Mouse (Mus musculus): ENCODE measurements around the gene Ank. TPM values are rescaled to one million over a fixed set of nuclear protein-coding genes. Genes with fewer than 3 reads are reported as not detected.
A peak's percentile ranks its signal among the peaks of the same experiment; 100 is the strongest.

The Ank gene
- polyA plus RNA-seq, 1 experiment from 2014 or later, result 17.9 TPM

DNA sequence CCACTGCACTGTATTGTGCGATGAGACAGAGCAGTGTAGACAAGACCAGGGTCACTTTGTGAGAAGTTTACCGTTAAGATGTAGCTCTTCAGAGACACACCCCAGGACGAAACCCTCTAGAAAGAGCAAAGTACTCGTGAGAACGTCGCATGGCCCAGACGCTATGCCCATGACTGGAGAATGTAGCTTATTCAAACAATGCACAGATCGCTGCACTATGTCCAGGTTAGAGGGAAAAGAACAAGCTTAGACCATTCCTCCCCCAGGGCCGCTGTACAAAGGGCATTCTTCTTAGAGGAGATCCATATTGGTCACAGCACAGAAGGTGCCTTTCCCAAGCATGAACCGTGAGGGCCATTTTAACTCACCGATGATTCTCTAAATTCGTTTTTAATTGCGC is 35.9 kb downstream of the Ank start:
- Histone ChIP-seq H3K4me3 (no peak overlapping the region), H3K4me2 (no peak overlapping the region), H3K27ac (replicated peaks) (no peak overlapping the region), H3K9me3 (no peaks in the 10 kb centered on the region), H3K27me3 (no peaks in the 10 kb centered on the region), H3K9ac (no peak overlapping the region), H3K4me1 (replicated peaks) (peaks cover 25% of the 10 kb centered on the region), H3K36me3 (no peaks in the 10 kb centered on the region)
- no peak for ATAC-seq (ENCODE audit: low FRiP score, low read depth)
- 78% methylated on average over 13 of the region's 13 CpGs for WGBS

DNA sequence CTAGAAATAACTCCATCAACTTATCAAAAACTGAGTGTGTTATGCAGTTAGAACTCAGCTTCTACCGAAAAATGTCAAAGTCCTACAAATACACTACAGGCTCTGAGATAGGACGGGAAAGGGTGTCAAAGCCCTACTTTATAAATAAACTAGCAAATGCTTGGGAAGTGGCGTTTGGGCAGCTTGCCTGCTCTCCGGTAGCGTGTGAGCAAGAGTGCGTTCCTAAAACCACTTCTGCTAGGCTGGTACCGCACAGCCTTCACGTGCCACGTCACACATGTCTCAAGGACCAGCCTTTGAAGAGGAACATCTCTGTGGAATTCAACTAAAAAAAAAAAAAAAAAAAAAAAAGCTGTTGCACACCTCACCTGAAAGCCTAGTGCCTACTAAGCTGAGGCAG is 36.7 kb downstream of the Ank start:
- Histone ChIP-seq H3K36me3 (no peaks in the 10 kb centered on the region), H3K27ac (replicated peaks) (no peak overlapping the region), H3K27me3 (no peaks in the 10 kb centered on the region), H3K4me2 (no peak overlapping the region), H3K9me3 (no peaks in the 10 kb centered on the region), H3K4me3 (no peak overlapping the region), H3K4me1 (replicated peaks) (peaks cover 21% of the 10 kb centered on the region), H3K9ac (no peak overlapping the region)
- WGBS, result 80% methylated on average over 9 of the region's 9 CpGs
- no peak for ATAC-seq (ENCODE audit: low FRiP score, low read depth)

DNA sequence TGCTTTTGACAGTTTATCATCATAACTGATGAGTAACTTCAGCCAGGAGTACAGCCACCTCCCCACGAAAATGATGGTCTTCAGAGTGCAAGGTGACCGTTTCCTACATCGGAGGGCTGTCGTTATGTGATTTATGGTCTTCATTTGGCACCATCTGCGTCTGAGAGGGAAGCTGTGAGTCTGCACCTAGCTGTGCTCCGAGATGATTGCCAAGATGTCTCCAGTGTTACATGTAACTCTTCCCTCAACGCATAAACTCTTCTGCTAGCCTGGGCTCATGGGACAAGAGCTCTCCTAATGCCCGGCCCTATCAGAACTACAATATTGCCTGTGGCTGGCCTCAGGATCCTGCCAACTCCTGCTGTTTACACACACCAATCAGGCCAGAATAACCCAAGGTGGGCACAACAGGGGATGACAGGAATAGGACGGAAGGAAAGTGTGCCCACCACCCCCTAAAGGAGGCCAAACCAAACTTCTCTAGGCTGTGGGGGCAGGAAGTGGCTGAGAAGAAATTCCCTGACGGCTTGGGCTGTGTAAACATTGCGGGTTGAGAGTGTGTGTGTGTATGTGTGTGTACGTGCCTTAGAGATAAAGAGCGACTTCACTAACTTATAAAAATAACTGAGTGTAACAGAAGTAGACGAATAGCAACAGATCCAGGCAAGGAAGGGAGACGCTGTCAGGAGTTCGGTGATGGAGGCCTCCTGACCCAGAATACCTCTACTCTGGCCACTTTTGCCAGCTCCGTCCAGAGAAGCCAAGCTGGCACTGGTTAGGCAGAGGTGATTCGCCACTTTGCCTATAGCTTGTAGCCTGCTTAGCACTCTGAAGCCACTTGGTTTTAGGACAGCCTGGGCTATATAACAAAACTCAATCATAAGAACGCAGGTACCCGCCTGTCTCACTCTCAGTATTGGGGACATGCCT is 37.6 kb downstream of the Ank start:
- 69% methylated on average over 20 of the region's 20 CpGs for WGBS
- Histone ChIP-seq H3K27ac (replicated peaks) (no peak overlapping the region), H3K4me2 (no peak overlapping the region), H3K4me1 (replicated peaks) (peaks cover 21% of the 10 kb centered on the region), H3K9ac (no peak overlapping the region), H3K4me3 (no peak overlapping the region), H3K27me3 (no peaks in the 10 kb centered on the region), H3K9me3 (no peaks in the 10 kb centered on the region), H3K36me3 (no peaks in the 10 kb centered on the region)
- 0 out of 2 replicates have a peak, but pooled peaks have one; percentile 31 for ATAC-seq (ENCODE audit: low FRiP score, low read depth)

DNA sequence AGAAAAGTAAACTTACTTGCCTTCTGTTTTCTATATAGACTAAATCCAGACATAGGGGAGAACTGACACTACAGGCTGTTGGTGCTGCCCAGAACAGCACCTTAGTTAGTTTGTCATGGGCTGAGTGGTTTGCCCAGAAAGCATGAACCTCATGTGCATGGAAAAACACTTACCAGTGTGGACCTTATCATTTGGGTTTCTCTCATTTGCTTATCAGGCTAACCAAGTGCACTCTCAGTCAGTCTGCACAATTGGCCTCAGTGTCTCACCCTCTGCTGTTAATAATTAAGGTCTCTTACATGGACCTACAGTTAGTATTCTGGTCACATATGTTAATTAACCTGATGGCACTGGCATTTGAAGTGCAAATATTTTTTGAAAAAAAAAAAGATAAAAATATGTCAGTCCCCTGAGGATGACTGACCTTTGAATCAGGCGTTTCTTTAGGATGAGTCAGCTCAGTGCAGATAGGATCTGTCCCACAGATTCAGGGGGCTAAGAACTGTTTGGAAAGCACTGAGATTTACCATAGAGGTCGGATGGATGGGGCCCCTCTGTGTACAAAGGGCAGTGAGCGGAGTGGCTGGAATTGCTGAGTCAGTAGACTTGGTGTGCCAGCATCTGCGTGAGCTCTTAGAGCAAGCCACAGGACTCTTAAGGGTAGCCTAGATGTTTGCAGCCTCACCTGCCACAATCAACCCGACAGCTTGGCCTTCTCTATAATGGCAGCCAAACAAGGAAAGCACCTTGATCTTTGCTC is 39.8 kb downstream of the Ank start:
- peaks cover 21% of the 10 kb centered on the region for H3K4me1 ChIP-seq (replicated peaks)

GRCm38 (mm10) chr15:27506893-27507596 is 40.6 kb downstream of the Ank start:
- WGBS, result 94% methylated on average over 15 of the region's 15 CpGs
- Histone ChIP-seq H3K9me3 (no peaks in the 10 kb centered on the region), H3K36me3 (no peaks in the 10 kb centered on the region), H3K4me1 (replicated peaks) (peaks cover 21% of the 10 kb centered on the region), H3K27ac (replicated peaks) (no peak overlapping the region), H3K4me2 (no peak overlapping the region), H3K27me3 (no peaks in the 10 kb centered on the region), H3K4me3 (no peak overlapping the region), H3K9ac (no peak overlapping the region)
- ATAC-seq (ENCODE audit: low FRiP score, low read depth), result no peak

More for the DNA sequence above, 39.8 kb downstream of the Ank start:
- Histone ChIP-seq H3K9ac (no peak overlapping the region), H3K4me2 (no peak overlapping the region), H3K27ac (replicated peaks) (no peak overlapping the region), H3K9me3 (no peaks in the 10 kb centered on the region), H3K4me3 (no peak overlapping the region), H3K27me3 (no peaks in the 10 kb centered on the region), H3K36me3 (no peaks in the 10 kb centered on the region)
- WGBS, result 72% methylated on average over 5 of the region's 5 CpGs
- no peak for ATAC-seq (ENCODE audit: low FRiP score, low read depth)

DNA sequence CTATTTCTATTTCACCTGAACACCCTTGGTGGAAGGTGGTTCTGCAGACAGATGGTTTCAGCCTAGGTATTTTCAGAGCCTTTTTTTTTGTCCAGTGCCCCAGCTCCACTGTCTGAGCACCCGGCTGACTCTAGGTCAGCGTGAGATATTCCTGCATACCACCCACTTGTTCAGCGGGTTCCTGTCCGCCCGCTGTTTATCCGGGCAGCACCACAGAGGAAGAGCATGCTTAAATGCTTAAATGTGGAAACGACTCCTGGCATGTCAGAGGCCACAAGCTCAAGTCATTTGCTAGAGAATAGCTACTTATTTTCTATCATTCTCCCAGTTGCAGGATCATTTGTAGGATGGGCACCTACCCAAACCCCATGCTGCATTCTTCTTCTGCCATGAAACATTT is 41.7 kb downstream of the Ank start:
- no peak overlapping the region for H3K9ac ChIP-seq
- H3K4me1 ChIP-seq (replicated peaks), result peaks cover 21% of the 10 kb centered on the region
- ATAC-seq (ENCODE audit: low FRiP score, low read depth), result no peak
- no peaks in the 10 kb centered on the region for H3K9me3 ChIP-seq
- H3K4me3 ChIP-seq, result no peak overlapping the region
- H3K27ac ChIP-seq (replicated peaks), result no peak overlapping the region
- no peaks in the 10 kb centered on the region for H3K36me3 ChIP-seq
- H3K4me2 ChIP-seq, result no peak overlapping the region
- H3K27me3 ChIP-seq, result no peaks in the 10 kb centered on the region
- WGBS, result 89% methylated on average over 7 of the region's 7 CpGs

GRCm38 (mm10) chr15:27508982-27509381 is 42.5 kb downstream of the Ank start:
- H3K27me3 ChIP-seq, result no peaks in the 10 kb centered on the region
- no peaks in the 10 kb centered on the region for H3K36me3 ChIP-seq
- WGBS, result 95% methylated on average over 17 of the region's 17 CpGs
- ATAC-seq (ENCODE audit: low FRiP score, low read depth), result no peak
- no peaks in the 10 kb centered on the region for H3K9me3 ChIP-seq
- no peak overlapping the region for H3K4me2 ChIP-seq
- H3K27ac ChIP-seq (replicated peaks), result no peak overlapping the region
- no peak overlapping the region for H3K4me3 ChIP-seq
- no peak overlapping the region for H3K9ac ChIP-seq
- peaks cover 16% of the 10 kb centered on the region for H3K4me1 ChIP-seq (replicated peaks)

DNA sequence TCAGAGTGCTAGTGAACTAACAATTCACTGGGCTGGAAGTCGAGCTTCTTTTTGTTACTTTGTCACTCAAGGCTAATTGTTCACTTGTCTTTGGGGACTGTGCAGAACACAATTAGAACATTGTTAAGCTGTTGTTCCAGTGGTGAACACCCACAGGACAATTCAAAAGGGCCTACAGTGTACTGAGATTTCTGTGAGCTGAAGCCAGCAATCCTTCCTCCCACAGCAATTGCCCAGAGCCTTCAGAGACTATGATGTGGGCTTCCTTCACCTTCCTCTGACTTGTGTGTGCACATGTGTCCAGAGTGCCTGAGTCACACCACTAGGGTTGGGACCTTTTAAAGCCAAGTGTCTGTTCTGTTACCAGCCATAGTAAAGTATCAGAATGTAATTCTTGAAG is 50.5 kb downstream of the Ank start:
- Histone ChIP-seq H3K27ac (replicated peaks) (no peak overlapping the region), H3K27me3 (no peaks in the 10 kb centered on the region)
- WGBS, result 20% methylated on average over 1 of the region's 1 CpGs

DNA sequence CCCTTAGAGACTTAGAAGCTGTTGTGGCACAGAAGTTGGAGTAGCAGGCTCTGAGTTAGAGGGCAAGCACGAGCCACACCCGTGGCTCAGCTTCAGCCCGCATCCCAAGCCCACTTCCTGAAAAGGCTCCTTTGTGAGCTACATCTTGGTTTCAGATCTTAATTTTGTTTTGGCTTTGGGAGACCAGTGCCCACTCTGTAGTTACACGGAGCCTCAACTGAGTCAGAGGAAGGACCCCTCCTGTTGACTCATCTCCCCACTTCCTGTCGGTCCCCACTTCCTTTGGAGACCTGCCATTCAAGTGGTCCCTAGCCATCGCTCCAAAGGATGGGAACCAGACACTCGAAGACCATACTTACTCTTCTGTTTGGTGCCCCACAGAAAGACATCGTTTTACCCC is 51.5 kb downstream of the Ank start:
- no peak for ATAC-seq (ENCODE audit: low FRiP score, low read depth)
- WGBS, result 83% methylated on average over 8 of the region's 8 CpGs
- no peaks in the 10 kb centered on the region for H3K9me3 ChIP-seq
- no peak overlapping the region for H3K4me3 ChIP-seq
- no peaks in the 10 kb centered on the region for H3K27me3 ChIP-seq
- H3K9ac ChIP-seq, result no peak overlapping the region
- H3K4me2 ChIP-seq, result no peak overlapping the region
- peaks cover 18% of the 10 kb centered on the region for H3K4me1 ChIP-seq (replicated peaks)
- no peaks in the 10 kb centered on the region for H3K36me3 ChIP-seq
- H3K27ac ChIP-seq (replicated peaks), result no peak overlapping the region

More for the DNA sequence above, 50.5 kb downstream of the Ank start:
- Histone ChIP-seq H3K4me2 (no peak overlapping the region), H3K9ac (no peak overlapping the region), H3K9me3 (no peaks in the 10 kb centered on the region), H3K4me1 (replicated peaks) (peaks cover 24% of the 10 kb centered on the region), H3K36me3 (no peaks in the 10 kb centered on the region), H3K4me3 (no peak overlapping the region)
- no peak for ATAC-seq (ENCODE audit: low FRiP score, low read depth)

DNA sequence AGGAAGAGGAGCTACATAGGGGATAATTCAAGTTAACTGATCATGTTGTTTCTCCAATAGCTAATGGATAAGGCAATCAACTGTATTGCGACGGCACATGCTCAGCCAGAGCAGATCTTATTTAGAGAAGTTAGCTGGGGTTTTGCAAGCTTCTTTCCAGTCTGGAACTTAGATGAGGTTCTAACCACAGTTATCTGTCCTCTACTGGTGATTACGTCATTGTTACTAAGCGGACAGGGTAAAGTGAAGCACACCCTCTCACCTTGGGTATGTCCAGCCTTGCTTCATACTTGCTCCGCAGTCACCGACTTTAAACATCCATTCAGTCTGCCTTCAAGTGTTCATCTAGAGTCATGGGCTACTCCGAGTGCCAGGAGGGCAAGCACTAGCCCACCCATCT is 53.4 kb downstream of the Ank start:
- Histone ChIP-seq H3K27ac (replicated peaks) (no peak overlapping the region), H3K4me1 (replicated peaks) (peaks cover 18% of the 10 kb centered on the region; the same call in 1 of the 2 replicates), H3K9me3 (no peaks in the 10 kb centered on the region), H3K9ac (no peak overlapping the region), H3K36me3 (no peaks in the 10 kb centered on the region), H3K4me2 (no peak overlapping the region), H3K4me3 (no peak overlapping the region), H3K27me3 (no peaks in the 10 kb centered on the region)
- no peak for ATAC-seq (ENCODE audit: low FRiP score, low read depth)
- 97% methylated on average over 7 of the region's 7 CpGs for WGBS

DNA sequence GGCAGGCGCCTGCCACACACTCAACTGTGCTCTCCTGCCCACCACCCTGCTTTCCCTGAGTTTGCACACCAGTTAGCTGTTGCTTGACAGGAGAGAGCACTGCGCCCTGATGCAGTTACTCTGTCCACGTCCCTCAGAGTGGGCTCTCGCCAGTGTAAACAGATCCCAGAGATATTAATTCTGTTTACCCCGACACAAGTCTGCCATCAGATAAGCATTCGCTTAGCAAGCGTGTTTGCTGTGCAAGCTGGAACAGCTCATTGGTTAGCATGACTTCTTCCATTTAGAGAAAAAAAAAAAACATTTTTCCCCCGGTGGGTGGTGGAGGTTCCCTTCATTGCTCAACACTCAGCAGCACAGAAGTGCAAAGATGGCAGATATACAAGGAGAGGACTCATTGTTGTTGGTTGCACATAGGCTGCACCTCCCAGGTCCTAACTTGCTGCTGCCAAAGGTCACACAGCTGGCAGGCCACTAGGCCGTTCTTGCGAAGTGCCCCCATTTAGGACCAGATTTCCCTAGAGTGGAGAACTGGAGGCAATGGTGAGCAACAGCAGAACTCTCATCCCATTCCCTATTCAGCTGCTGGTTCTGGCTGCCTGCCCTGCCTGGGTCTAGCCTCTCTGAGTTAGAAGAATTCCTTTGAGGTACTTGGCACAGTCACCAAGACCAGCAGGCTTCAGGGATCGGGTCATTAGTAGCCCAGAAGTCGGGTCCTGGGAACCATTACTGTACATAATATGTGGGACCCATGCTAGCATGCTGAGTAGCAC is 58.9 kb downstream of the Ank start:
- 71% methylated on average over 12 of the region's 12 CpGs for WGBS
- Histone ChIP-seq H3K4me3 (no peak overlapping the region), H3K27me3 (no peaks in the 10 kb centered on the region), H3K9ac (no peak overlapping the region), H3K27ac (replicated peaks) (peak overlapping the region; percentile 16; the same call in 1 of the 2 replicates), H3K4me1 (replicated peaks) (peaks cover 14% of the 10 kb centered on the region), H3K4me2 (no peak overlapping the region), H3K36me3 (no peaks in the 10 kb centered on the region), H3K9me3 (no peaks in the 10 kb centered on the region)
- peak; percentile 23; the same call in 1 of the 2 replicates for ATAC-seq (ENCODE audit: low FRiP score, low read depth)

Measured in hindbrain, embryonic 15.5 days (tissue).